Mouse (Mus musculus): ENCODE measurements around the gene Gm16223.
A peak's percentile ranks its signal among the peaks of the same experiment; 100 is the strongest.

Gm16223 gene

GRCm38 (mm10) chr5:42212353-42212752 is 144.6 kb downstream of the Gm16223 start:
- no peak for DNase-seq (ENCODE audit: low read depth, low spot score)

GRCm38 (mm10) chr5:42224840-42225239 is 157.1 kb downstream of the Gm16223 start:
- DNase-seq (ENCODE audit: low read depth, low spot score): no peak

GRCm38 (mm10) chr5:42228631-42229030 is 160.9 kb downstream of the Gm16223 start:
- DNase-seq (ENCODE audit: low read depth, low spot score): peak; percentile 82

- peak; percentile 85 for DNase-seq (ENCODE audit: low read depth, low spot score)
Observed at GRCm38 (mm10) chr5:42239291-42239690, 171.5 kb downstream of the Gm16223 start.

GRCm38 (mm10) chr5:42239806-42240205 is 172.0 kb downstream of the Gm16223 start:
- DNase-seq (ENCODE audit: low read depth, low spot score): peak; percentile 68

GRCm38 (mm10) chr5:42250376-42250775 is 182.6 kb downstream of the Gm16223 start:
- peak; percentile 74 for DNase-seq (ENCODE audit: low read depth, low spot score)
